20 mouse cellular contexts compared by ENCODE assay signal in the genomic region with DNA sequence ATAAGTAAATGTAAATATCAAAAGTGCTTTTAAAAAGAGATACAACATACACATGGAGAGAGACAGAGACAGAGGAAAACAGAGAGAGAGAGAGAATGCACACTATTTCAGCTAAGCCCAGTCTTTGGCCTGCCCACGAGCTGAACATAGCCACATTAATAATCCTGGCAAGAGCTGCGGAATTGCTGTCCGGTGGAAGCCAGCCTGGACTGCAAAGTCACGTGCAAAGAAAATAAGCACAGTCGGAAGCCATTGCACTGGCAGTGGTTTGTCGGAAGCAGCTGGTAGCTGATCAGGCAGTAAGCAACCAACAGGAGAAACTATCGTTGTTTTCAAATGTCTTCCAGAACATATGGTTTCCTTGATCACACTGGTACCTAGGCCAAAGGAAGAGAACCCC. TPM values are rescaled to one million over a fixed set of nuclear protein-coding genes. Genes with fewer than 3 reads are reported as not detected.
"Had no signal": no experiment of that assay in that cellular context is flagged by ENCODE, and none has a peak within 500 bp of the region (broad histone marks: within the 10 kb centered on the region; RNA-seq: fewer than 3 reads in every experiment).

No protein-coding gene starts in this region.

- H3K4me1 ChIP-seq: limb, embryonic 15.5 days; liver, embryonic 12.5 days; lung, embryonic 15.5 days; midbrain, embryonic 15.5 days had no signal

- DNase-seq: kidney, adult 9 months; kidney, postnatal 36 days; layer of hippocampus, adult 9-11 months; lung, postnatal 14 days; retina, postnatal 1 day; right cerebral cortex, postnatal 4 days; spleen, adult 18-20 months; thymus, adult 18-20 months; thymus, postnatal 14 days had no signal

- H3K4me2 ChIP-seq: limb, embryonic 15.5 days; liver, embryonic 12.5 days; lung, embryonic 15.5 days; midbrain, embryonic 15.5 days; neural tube, embryonic 13.5 days had no signal

- H3K9me3 ChIP-seq: limb, embryonic 15.5 days; liver, embryonic 12.5 days; lung, embryonic 15.5 days; midbrain, embryonic 15.5 days; neural tube, embryonic 13.5 days had no signal

- H3K9ac ChIP-seq: limb, embryonic 15.5 days; liver, embryonic 12.5 days; lung, embryonic 15.5 days; midbrain, embryonic 15.5 days; neural tube, embryonic 13.5 days had no signal

- H3K36me3 ChIP-seq: limb, embryonic 15.5 days; liver, embryonic 12.5 days; lung, embryonic 15.5 days; midbrain, embryonic 15.5 days; neural tube, embryonic 13.5 days had no signal

- H3K4me3 ChIP-seq: limb, embryonic 15.5 days; liver, embryonic 12.5 days; lung, embryonic 15.5 days; midbrain, embryonic 15.5 days; neural tube, embryonic 13.5 days had no signal

- H3K27ac ChIP-seq: kidney, postnatal 0 days; limb, embryonic 15.5 days; liver, embryonic 12.5 days; lung, embryonic 15.5 days; midbrain, embryonic 15.5 days; neural tube, embryonic 13.5 days had no signal

- ATAC-seq: liver, embryonic 12.5 days had no signal

RNA-seq across cellular contexts. Expression of a gene that starts 6.1 kb away (rescaled TPM):
- total RNA-seq: layer of hippocampus, adult 18-20 months; left cerebral cortex, postnatal 14 days; megakaryocyte-erythroid progenitor cell, adult 5-6 weeks had no signal
- polyA plus RNA-seq: kidney, postnatal 0 days; limb, embryonic 11.5 days; liver, embryonic 12.5 days; liver, embryonic 16.5 days; lung, embryonic 15.5 days had no signal
